Mouse (Mus musculus): ENCODE results near the gene Mgme1.

Gene Mgme1

GRCm38 (mm10) chr2:144329451-144329850 lies 59.0 kb downstream of the Mgme1 start:
- no peak for TF ChIP-seq GATA4 (IDR thresholded peaks at IDR 0.05; ENCODE audit: insufficient replicate concordance, low read length)

GRCm38 (mm10) chr2:144329937-144330336 lies 59.5 kb downstream of the Mgme1 start:
- TF ChIP-seq GATA4 (IDR thresholded peaks at IDR 0.05; ENCODE audit: insufficient replicate concordance, low read length): no peak

GRCm38 (mm10) chr2:144330352-144330959 lies 60.0 kb downstream of the Mgme1 start:
- no peak for TF ChIP-seq GATA4 (IDR thresholded peaks at IDR 0.05; ENCODE audit: insufficient replicate concordance, low read length)
